Mouse (Mus musculus) ES-CJ7 (cell line): ENCODE data around the gene Robo2.

Experiments used
- DNase-seq: peaks from one replicate; pipeline ENCODE4 v3.0.0; 2011; ENCODE audit warnings: low read depth, low spot score

The Robo2 gene

DNA sequence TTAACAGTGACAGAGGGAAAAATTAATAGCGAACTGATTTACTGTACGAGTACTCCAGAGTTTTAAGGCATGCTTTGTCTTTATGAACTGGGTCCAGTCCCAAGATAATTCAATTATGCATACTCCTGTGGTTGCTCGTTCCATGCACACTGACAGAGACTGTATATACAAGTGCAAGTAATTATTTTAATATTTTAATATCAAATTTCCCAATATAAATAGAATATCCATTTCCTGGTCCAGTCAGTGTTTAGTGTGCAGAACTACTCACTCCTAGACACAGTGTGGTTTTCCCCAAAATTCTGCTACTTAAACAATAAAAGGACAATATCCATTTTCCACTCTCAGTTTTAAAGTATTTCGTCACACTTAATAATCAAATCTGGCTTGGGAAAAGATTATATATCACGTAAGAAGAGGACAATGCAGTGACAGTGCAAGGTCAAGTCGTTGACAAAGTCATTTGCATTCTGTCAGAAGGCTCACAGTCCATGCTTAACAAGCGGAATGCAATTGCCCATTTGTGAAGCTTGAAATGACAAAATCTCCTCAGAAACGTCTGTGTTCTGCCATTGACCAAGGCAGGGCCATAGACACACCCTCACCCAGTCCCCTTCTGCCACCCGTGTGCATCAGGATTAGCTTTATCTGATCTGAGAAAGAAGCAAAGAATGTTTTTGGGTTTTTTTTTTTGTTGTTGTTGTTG, 89.8 kb downstream of the Robo2 start:
- DNase-seq, result no peak

DNA sequence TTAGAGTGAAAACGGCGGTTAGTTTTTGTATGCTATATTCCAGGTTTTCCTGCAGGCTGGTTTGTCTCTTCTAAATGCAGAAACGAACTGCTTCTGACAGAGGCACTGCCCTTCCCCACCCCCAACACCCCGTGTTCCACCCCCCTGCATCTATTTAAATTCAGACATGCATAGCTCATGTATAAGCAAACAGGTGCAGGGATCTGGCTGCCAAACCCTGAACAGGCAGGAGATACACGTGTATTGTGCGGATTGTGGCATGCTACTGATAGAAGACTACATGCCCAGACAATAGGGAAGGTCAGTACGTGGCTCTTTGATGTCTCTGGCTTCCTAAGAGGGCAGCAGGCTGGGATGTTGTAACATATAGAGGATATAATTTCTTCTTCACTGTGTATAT, 95.5 kb downstream of the Robo2 start:
- no peak for DNase-seq

DNA sequence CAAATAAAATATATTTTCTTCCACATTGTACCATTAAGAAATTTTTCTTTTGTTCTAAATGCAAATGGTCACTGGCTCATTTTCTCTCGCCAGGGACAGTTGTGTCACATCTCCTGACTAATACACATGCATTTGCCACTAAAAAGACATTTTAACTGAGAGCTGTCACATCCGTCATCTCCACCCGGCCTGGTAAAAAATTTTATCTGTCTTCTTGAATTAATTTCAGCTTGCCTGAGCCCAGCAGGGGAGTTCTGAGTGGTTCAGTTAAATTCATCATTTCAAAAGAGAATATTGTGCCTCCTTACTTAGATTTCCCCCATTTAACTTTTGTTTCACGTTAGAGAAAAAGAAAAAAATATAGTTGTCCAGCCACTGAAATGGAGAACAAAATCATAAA, 98.4 kb downstream of the Robo2 start:
- no peak for DNase-seq

GRCm38 (mm10) chr16:74307543-74307887, 104.1 kb downstream of the Robo2 start:
- no peak for DNase-seq

- no peak for DNase-seq
Observed at GRCm38 (mm10) chr16:74306876-74307542, 104.6 kb downstream of the Robo2 start.

DNA sequence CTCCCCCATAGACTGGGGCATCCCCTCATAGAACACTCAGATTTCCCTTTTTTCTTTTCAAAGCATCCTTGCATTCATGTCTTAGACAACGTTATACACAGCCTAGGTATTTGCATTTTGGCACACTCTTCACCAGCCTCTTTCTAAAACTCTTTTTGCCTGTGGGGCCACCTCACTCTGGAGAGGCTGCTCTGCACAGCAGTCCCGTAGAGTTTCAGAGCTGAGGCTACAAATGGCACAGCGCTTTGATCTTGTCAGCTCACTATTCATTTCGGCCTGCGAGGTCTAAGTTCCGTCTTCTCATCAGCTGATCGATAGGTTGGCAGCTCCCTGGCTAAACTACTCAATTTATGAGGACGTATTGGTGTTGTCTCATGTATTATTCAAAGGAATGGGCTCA, 123.7 kb downstream of the Robo2 start:
- DNase-seq, result no peak

DNA sequence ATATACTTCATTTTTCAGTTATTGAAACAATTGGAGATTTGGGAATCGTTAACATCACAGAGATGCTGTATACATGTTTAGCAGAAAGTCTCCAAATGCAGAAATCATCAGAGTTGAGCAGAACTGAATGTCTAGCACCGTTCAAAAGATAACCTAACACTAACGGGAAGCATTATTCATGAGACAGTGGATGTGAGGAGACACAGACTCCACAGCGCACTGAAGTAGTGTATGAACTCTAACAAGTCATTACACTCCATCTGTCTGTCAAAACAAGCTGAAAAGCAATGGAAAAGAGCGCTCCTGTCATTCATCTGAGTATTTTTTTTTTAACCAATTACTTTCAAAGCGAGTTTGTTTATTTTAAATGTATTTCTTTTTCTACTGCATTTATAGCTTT, 129.1 kb downstream of the Robo2 start:
- DNase-seq, result no peak

DNA sequence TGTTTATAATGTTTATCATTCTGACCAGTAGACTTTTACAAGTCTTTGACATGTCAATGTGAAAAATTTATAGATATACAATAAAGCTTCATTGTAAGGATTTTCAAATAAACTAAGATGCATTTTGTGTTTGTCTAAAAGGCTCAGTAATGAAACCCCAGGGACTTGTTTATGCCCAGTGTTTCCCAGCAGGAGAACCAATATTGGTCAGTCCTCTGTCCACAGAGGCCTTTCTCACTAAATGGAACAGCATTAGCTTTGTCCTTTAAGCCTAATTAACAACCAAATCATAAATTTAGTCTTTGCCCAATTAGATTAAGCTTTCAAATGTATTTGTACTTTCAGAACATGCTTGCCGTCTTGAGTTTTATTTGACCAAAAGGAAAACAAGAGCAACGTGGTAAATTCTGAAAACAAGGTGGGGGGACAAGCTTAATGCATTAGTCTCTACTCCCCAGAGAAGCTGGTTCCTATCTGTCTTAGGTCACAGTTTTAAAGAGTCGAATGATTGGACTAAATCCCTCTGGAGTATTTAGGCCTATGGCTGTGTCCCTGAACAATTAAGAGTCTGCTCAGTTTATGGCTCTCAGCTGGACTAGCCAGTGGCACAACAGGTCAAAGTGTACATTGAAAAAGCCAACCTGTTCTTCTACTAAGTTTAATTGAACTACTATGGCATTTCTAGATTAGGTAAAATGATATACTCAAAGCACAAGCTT, 134.6 kb downstream of the Robo2 start:
- DNase-seq, result no peak

GRCm38 (mm10) chr16:74274596-74274995, 137.0 kb downstream of the Robo2 start:
- DNase-seq, result no peak

DNA sequence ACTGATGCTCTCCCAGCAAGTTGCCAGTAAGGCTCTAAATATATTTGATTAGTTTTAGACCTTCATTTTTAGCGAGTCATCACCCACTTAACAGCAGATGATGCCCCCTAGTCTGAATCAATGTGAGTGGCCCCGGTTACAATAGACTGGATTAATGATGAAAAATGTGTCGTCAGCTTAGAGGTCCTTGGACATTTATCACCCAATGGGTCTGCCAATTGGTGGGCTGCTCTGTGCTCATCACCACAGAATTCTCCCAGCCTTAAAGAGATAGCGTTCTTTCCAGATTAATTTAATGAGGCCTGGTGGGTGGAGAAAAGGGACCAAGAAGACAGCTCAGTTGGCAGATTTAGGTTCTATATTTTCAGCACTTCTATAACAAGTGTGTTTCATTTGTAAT, 138.6 kb downstream of the Robo2 start:
- no peak for DNase-seq

GRCm38 (mm10) chr16:74258241-74258640, 153.4 kb downstream of the Robo2 start:
- no peak for DNase-seq

GRCm38 (mm10) chr16:74244452-74244851, 167.2 kb downstream of the Robo2 start:
- DNase-seq, result no peak

GRCm38 (mm10) chr16:74241534-74241933, 170.1 kb downstream of the Robo2 start:
- no peak for DNase-seq

- no peak for DNase-seq
Observed at GRCm38 (mm10) chr16:74237411-74237930, 174.2 kb downstream of the Robo2 start.

DNA sequence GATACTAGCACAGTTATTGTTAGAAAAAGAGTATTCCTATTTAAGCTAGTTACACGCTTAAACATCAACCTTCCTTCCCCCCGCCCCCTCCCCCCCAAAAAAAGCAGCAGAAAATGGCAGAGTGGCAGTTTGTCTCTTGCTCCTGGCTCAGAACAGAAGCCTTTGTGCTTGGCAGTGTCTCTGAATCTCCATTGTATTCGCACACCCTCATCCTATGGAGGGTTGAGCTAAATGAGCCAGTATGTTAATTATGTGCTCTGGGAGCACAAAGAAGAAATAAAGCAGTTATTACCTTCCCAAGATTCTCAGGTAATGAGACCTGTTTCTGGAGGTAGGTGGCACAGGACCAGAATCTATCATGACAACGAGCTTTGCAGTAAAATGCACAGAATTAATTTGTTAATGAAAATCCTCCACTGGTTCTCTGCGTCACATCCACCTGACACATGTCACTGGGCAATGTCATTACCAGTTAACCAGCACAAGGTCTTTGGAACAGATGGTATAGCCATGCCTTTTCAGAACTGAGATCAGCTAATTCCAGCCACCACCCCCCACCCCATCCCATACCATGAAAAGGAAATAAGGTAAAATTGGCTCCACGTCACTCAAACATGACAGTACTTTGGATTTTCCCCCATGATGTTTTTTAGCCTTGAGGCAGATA, 177.1 kb downstream of the Robo2 start:
- no peak for DNase-seq

DNA sequence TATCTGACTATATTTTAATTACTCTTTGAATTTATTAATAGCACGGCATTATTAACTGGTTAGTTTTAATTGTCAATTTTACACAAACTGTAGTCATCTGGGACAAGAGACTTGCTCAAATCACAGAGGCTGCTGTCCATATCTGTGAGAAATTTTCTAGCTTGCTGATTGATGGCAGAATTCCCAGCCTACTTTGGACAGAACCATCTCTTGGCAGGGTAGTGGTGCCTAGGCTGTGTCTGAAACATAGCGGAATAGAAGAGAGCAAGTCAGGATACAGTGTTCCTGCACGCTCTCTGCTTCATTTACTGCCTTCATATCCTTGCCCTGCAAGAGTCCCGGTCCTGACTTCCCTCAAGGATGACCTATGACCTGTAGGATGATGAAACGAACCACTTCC, 178.0 kb downstream of the Robo2 start:
- no peak for DNase-seq

DNA sequence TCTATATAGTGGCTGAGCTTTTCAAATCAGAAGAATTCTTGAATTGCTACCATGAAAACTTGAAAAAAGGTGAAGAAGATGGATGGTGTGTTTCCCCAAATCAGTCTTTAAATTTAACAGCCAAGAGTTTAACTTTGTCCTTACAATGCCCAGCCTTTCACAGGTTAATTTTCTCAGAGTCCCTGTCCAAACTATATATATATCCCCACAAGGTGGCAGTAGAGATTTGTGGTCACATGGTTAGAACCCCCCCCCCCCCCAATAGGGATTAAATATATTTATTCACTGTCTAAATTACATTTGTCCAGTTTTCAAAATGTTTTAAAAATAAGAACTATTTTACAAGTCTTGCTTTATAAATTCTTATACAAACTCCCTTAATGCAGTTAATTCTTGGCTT, 184.3 kb downstream of the Robo2 start:
- DNase-seq, result peak; percentile 6

DNA sequence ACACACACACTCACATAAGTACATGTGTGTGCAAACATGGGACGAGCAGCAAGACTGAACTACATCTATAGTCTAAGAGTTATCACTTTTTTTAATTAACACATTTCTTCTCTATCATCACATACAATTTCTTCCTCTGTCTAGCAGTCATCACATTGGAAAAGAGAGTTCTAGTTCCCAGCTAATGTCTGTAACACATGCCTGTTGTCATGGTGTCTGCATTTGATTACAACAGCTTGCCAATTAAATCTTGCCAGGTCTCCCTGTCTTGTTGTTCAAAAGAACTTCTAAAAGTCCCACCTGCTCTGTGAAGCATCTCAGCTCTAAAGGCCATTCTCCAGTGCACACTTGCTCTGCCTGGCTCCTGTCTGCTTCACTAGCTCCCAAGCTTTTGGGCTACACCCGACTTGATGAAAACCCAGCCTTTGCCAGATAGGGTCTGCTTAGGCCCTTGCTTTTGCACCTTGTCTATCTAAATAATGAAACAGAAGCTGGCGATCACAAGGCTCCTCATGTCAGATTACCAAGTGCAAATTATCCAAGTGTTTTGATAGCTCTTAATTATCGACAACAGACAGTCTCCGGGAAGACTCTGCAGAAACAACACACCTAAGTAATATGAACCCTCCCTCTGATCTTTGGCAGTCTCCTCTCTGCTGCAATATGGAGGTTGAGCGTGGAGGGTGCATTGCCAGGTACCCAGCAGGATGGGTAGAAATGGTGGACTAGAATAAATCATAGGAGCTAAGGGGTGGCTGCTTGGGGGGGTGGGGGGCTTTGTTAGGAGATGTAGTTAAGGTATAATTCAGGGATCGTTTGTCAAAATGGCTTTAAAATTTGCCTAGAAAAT, 186.0 kb downstream of the Robo2 start:
- no peak for DNase-seq

DNA sequence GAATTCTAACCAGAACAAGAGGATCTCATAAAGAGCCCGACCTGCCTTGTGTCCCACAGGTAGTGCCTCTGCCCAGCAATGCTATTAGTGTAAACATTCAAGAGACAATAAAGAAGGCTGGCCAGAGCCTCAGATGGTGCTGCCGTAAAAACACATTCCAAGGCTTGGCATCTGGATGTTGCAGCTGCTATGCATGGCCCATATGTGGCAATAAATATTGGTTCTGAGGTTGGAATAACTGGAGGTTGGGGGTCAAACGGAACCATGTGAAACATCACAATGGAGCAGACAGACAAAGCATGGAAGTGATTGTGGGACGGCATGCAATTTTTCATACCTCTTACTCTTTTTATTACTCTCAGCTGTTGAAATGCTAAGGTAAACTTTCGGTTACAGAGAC, 189.1 kb downstream of the Robo2 start:
- no peak for DNase-seq

- DNase-seq, result no peak
Observed at GRCm38 (mm10) chr16:74216879-74217415, 194.7 kb downstream of the Robo2 start.

DNA sequence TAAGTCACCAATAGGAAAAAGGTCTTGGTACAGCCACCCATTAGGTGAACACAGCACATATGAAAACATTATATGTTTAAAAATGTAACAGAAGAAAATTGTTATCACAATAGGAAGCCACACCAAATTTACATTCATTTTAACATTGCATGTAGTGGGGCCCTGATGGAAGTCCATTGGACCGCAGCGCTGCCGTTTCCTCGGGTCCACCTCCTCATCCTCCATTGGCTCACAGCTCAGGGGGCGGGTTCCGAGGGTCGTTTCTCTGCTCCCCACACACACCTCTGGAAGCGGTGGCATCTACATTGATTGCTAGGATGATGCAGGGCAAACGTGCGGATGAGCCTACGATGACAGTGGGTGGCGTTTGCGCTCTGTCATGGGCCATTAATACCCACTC, 195.8 kb downstream of the Robo2 start:
- DNase-seq, result no peak
